8 mouse cellular contexts compared by ENCODE assay signal in the genomic region with DNA sequence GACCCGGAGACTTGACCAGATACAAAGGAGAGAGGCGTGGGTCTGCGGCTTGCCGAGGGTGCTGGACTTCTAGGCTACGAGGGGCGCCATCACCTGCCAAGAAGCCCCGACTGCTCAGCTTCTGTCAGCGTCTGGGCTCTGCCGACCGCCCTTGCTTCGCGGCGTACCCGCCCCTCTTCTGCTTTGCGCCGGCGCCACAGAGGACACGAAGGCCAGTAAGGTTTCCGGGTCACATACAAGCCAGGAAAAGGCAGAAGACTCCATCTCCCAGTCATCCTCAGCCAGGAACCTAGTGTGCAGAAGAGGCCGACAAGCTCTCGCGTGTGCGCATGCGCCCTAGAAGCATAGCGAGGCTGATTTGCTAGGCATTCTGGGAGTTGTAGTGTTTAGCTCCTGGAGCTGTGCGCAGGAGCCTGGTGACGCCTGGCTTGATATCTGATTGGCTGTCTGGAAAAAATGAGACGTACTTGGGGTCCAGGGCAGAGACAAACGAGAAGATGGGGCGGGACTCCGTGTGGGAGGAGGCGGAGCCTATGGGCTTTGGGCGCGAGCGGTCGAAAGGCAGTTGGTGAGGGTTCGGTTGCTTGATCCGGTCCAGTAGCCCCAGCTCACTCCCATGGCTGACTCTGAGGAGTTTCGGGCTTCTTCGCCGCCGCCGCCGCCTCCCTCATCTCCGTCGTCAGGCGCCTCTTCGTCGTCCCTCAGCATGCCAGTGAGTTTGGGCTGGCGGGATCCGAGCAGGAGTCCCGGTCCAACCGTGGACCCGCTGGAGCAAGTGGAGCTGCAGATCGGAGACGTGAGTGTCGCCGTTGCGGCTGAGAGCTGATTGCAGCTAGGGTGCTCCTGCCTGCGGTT. TPM values are rescaled to one million over a fixed set of nuclear protein-coding genes. Genes with fewer than 3 reads are reported as not detected.
A peak's percentile ranks its signal among the peaks of the same experiment; 100 is the strongest.
DNase-seq lines count a peak whose midpoint lies in the region; ATAC-seq lines count a peak whose summit lies in the region.

A gene (plus strand): TSS at position 519 of the 855 bp plus-strand sequence.

- H3K79me2 ChIP-seq in macrophage (ENCODE audit: inconsistent target): peaks cover 22% of the 10 kb centered on the region; the same call in 1 of the 2 replicates

- peak within 1 kb of the TSS; percentile 79 for H3K9ac ChIP-seq in hindbrain, embryonic 16.5 days (ENCODE audit: low read depth, low read length)

- ATAC-seq in hindbrain, embryonic 16.5 days: peak; percentile 99

- peaks cover 9% of the 10 kb centered on the region; the same call in 1 of the 2 replicates for H3K4me1 ChIP-seq in hindbrain, embryonic 16.5 days (ENCODE audit: control insufficient read depth, insufficient read depth, low read depth, low read length)

- peak within 1 kb of the TSS; percentile 91 for H3K4me2 ChIP-seq in hindbrain, embryonic 16.5 days (ENCODE audit: low read length)

- H3K27ac ChIP-seq in hindbrain, embryonic 16.5 days (ENCODE audit: low read depth, low read length): peak within 1 kb of the TSS; percentile 80
- H3K27ac ChIP-seq in macrophage: peak within 1 kb of the TSS; percentile 44

- H3K36me3 ChIP-seq in hindbrain, embryonic 16.5 days (ENCODE audit: control insufficient read depth, insufficient read depth, low read length): peaks cover 15% of the 10 kb centered on the region
- H3K36me3 ChIP-seq in macrophage (ENCODE audit: inconsistent target): no peaks in the 10 kb centered on the region

- H3K4me3 ChIP-seq in hindbrain, embryonic 16.5 days (ENCODE audit: low read length): peak within 1 kb of the TSS; percentile 57
- H3K4me3 ChIP-seq in macrophage (ENCODE audit: inconsistent target): peak within 1 kb of the TSS; percentile 90

- H3K9me3 ChIP-seq in hindbrain, embryonic 16.5 days (ENCODE audit: control insufficient read depth, low read length): peaks cover 2% of the 10 kb centered on the region; the same call in 1 of the 2 replicates

- WGBS in hindbrain, embryonic 16.5 days: under 1% methylated on average over 60 of the region's 60 CpGs
- WGBS in macrophage (ENCODE audit: missing documents): under 1% methylated on average over 60 of the region's 60 CpGs

- DNase-seq in WW6 (ENCODE audit: low read depth, low spot score): peak; percentile 98
- DNase-seq in cerebellum, postnatal 4 days (ENCODE audit: low spot score in 2 of 2): peak; percentile 81 to 90
- peak; percentile 97 for DNase-seq in gastrocnemius, adult 18-20 months (ENCODE audit: low spot score)
- peak; percentile 90 to 96 for DNase-seq in left cerebral cortex, adult 18-20 months (ENCODE audit: low spot score in 2 of 2)
- peak; percentile 99 for DNase-seq in right cerebral cortex, adult 18-20 months
- DNase-seq in urinary bladder, postnatal 10 days (ENCODE audit: low spot score): peak; percentile 71

- H3K27me3 ChIP-seq in hindbrain, embryonic 16.5 days (replicated peaks; ENCODE audit: control insufficient read depth, insufficient read depth, low read length): no peaks in the 10 kb centered on the region

RNA-seq across cellular contexts. Expression of the gene that starts here (rescaled TPM):
- total RNA-seq in gastrocnemius, adult 18-20 months (2021): 1 to 10 TPM; 1.0 to 1.3 TPM
- 6.1 and 6.4 TPM in 2 replicates for polyA plus RNA-seq in hindbrain, embryonic 16.5 days (2015; fragmentation: Nextera tagmentation; extraction: Ambion mirVana)
- total RNA-seq in left cerebral cortex, adult 18-20 months (2021): 1 to 10 TPM; 1.2 to 1.5 TPM
- total RNA-seq in macrophage (2018; cell fraction: chromatin; rRNA removed): under 1 TPM in 3 of 26 experiments, not detected in 23; 0.37 to 0.76 (median 0.63) TPM
- 1 to 10 TPM in 25 of 26 experiments, under 1 TPM in 1; 0.99 to 2.7 (median 1.8) TPM for total RNA-seq in macrophage (2018; cell fraction: cytosol; rRNA removed)
- 1 to 10 TPM in 7 of 26 experiments, under 1 TPM in 16, not detected in 3; 0.42 to 3.6 (median 0.86) TPM for total RNA-seq in macrophage (2018; cell fraction: nucleus; rRNA removed)
- polyA plus RNA-seq in macrophage (2018): 1.6 to 5.4 TPM (median 1.9 TPM) in 3 replicates

Comparison
In these comparisons a context has a peak if more than half of its experiments do, and no peak if none do; other contexts are left out.
1. Peak in every context shown above with its lines: DNase-seq, ATAC-seq, H3K4me3 ChIP-seq and H3K27ac ChIP-seq.